Mouse (Mus musculus) kidney, embryonic 14.5 days (tissue): ENCODE results near the gene Mfap5. TPM values are rescaled to one million over a fixed set of nuclear protein-coding genes. Genes with fewer than 3 reads are reported as not detected.
"Not testable (repeated sequence)": the region's sequence is repeated elsewhere in the genome, so short reads cannot be mapped to it uniquely, and the experiment has no call there.

Experiments used
- ATAC-seq: fragments of 200-750 bp; cut with Nextera tagmentation; 2 replicates; pipeline ENCODE4 v1.8.0; 2017; ENCODE audit warnings: moderate number of reproducible peaks, mild to moderate bottlenecking, moderate TSS enrichment, moderate library complexity; ENCODE audit not compliant: low FRiP score, low TSS enrichment
- H3K27ac ChIP-seq: fragments of 300-500 bp; sonication (generic); 2 replicates; pipeline ENCODE4 v1.5.1; 2014; ENCODE audit warnings: low read depth, mild to moderate bottlenecking, low read length, moderate library complexity, mixed read lengths
- H3K27me3 ChIP-seq: fragments of 300-500 bp; sonication (generic); 2 replicates; pipeline ENCODE4 v1.6.1; 2014; ENCODE audit warnings: mild to moderate bottlenecking, low read length; ENCODE audit not compliant: control insufficient read depth, insufficient read depth
- H3K36me3 ChIP-seq: fragments of 300-500 bp; sonication (generic); 2 replicates; pipeline ENCODE4 v1.6.1; 2014; ENCODE audit warnings: low read length, mixed read lengths; ENCODE audit not compliant: control insufficient read depth, insufficient read depth
- H3K4me1 ChIP-seq: fragments of 300-500 bp; sonication (generic); 2 replicates; pipeline ENCODE4 v1.6.1; 2014; ENCODE audit warnings: low read length, mixed read lengths; ENCODE audit not compliant: control insufficient read depth, insufficient read depth
- H3K4me2 ChIP-seq: fragments of 300-500 bp; sonication (generic); replicated peaks from 2 replicates; pipeline ENCODE4 v1.6.1; 2014; ENCODE audit warnings: low read depth, mild to moderate bottlenecking, low read length
- H3K4me3 ChIP-seq: fragments of 300-500 bp; sonication (generic); 2 replicates; pipeline ENCODE4 v1.5.1; 2014; ENCODE audit warnings: mild to moderate bottlenecking, low read length
- H3K9ac ChIP-seq: fragments of 300-500 bp; sonication (generic); 2 replicates; pipeline ENCODE4 v1.6.1; 2014; ENCODE audit warnings: low read depth, mild to moderate bottlenecking, low read length, moderate library complexity
- H3K9me3 ChIP-seq: fragments of 300-500 bp; sonication (generic); 2 replicates; pipeline ENCODE4 v1.6.1; 2016; ENCODE audit warnings: low read length; ENCODE audit not compliant: control insufficient read depth
- WGBS: fragments of 180-500 bp; shearing (Covaris S2); extraction: QIAGEN DNeasy Blood & Tissue Kit; methylation state at CpG from one replicate; pipeline ENCODE4 v1.1.7; 2014; 5-methylcytosine and 5-hydroxymethylcytosine counted together
- polyA plus RNA-seq: library from polyadenylated mRNA; unstranded; fragments of >200 nt; fragmentation: Nextera tagmentation; extraction: Ambion mirVana; gene quantifications from 2 replicates; pipeline ENCODE4 v1.2.1, GENCODE M21; 2014

Mfap5 gene
- 10.4 and 12.8 TPM in 2 replicates for polyA plus RNA-seq

GRCm38 (mm10) chr6:122505545-122505944, at the start of gene Mfap5:
Gene Mfap5 (plus strand): TSS chr6:122505845.
- Histone ChIP-seq H3K4me2 (no peak within 1 kb of the TSS), H3K4me3 (no peak within 1 kb of the TSS), H3K9me3 (no peaks in the 10 kb centered on the region), H3K36me3 (no peaks in the 10 kb centered on the region), H3K9ac (no peak within 1 kb of the TSS), H3K27me3 (no peaks in the 10 kb centered on the region), H3K4me1 (no peaks in the 10 kb centered on the region), H3K27ac (no peak within 1 kb of the TSS)
- no peak for ATAC-seq
- WGBS: 89% methylated on average over 3 of the region's 3 CpGs

- Histone ChIP-seq H3K4me3 (no peak overlapping the region), H3K9ac (no peak overlapping the region), H3K36me3 (peaks cover 43% of the 10 kb centered on the region; the same call in 1 of the 2 replicates), H3K27me3 (no peaks in the 10 kb centered on the region), H3K4me1 (no peaks in the 10 kb centered on the region), H3K9me3 (no peaks in the 10 kb centered on the region), H3K27ac (no peak overlapping the region), H3K4me2 (no peak overlapping the region)
- no peak for ATAC-seq
- WGBS: 89% methylated on average over 8 of the region's 8 CpGs
Measured at GRCm38 (mm10) chr6:122458946-122459693, 46.5 kb upstream of the Mfap5 start.

GRCm38 (mm10) chr6:122466092-122466713, 39.4 kb upstream of the Mfap5 start:
- H3K4me3 ChIP-seq: no peak overlapping the region
- no peak overlapping the region for H3K9ac ChIP-seq
- no peaks in the 10 kb centered on the region for H3K9me3 ChIP-seq
- no peak overlapping the region for H3K27ac ChIP-seq
- H3K36me3 ChIP-seq: peaks cover 38% of the 10 kb centered on the region; the same call in 1 of the 2 replicates
- ATAC-seq: no peak
- no peaks in the 10 kb centered on the region for H3K27me3 ChIP-seq
- H3K4me2 ChIP-seq: no peak overlapping the region
- no peaks in the 10 kb centered on the region for H3K4me1 ChIP-seq
- whole genome bisulfite sequencing: 89% methylated on average over 3 of the region's 3 CpGs

GRCm38 (mm10) chr6:122469030-122469640, 36.5 kb upstream of the Mfap5 start:
- no peak overlapping the region for H3K4me3 ChIP-seq
- no peaks in the 10 kb centered on the region for H3K9me3 ChIP-seq
- H3K4me2 ChIP-seq: no peak overlapping the region
- no peaks in the 10 kb centered on the region for H3K4me1 ChIP-seq
- H3K27ac ChIP-seq: no peak overlapping the region
- H3K27me3 ChIP-seq: no peaks in the 10 kb centered on the region
- WGBS: 92% methylated on average over 15 of the region's 15 CpGs
- H3K9ac ChIP-seq: no peak overlapping the region
- no peak for ATAC-seq
- peaks cover 26% of the 10 kb centered on the region; the same call in 1 of the 2 replicates for H3K36me3 ChIP-seq

GRCm38 (mm10) chr6:122470240-122470639, 35.4 kb upstream of the Mfap5 start:
- no peak overlapping the region for H3K4me3 ChIP-seq
- H3K9ac ChIP-seq: no peak overlapping the region
- no peaks in the 10 kb centered on the region for H3K27me3 ChIP-seq
- H3K36me3 ChIP-seq: peaks cover 25% of the 10 kb centered on the region; the same call in 1 of the 2 replicates
- no peaks in the 10 kb centered on the region for H3K4me1 ChIP-seq
- no peak for ATAC-seq
- no peak overlapping the region for H3K4me2 ChIP-seq
- 91% methylated on average over 2 of the region's 2 CpGs for WGBS
- no peaks in the 10 kb centered on the region for H3K9me3 ChIP-seq
- no peak overlapping the region for H3K27ac ChIP-seq

GRCm38 (mm10) chr6:122471461-122471860, 34.2 kb upstream of the Mfap5 start:
- H3K4me1 ChIP-seq, H3K27ac ChIP-seq, H3K9me3 ChIP-seq, H3K9ac ChIP-seq, H3K4me3 ChIP-seq, H3K27me3 ChIP-seq, H3K4me2 ChIP-seq, ATAC-seq: not testable (repeated sequence)
- 86% methylated on average over 3 of the region's 3 CpGs for WGBS
- H3K36me3 ChIP-seq: peaks cover 20% of the 10 kb centered on the region; the same call in 1 of the 2 replicates

GRCm38 (mm10) chr6:122478062-122478461, 27.6 kb upstream of the Mfap5 start:
- H3K36me3 ChIP-seq: no peaks in the 10 kb centered on the region
- H3K9me3 ChIP-seq: no peaks in the 10 kb centered on the region
- H3K27me3 ChIP-seq: no peaks in the 10 kb centered on the region
- no peak overlapping the region for H3K4me2 ChIP-seq
- H3K4me1 ChIP-seq: no peaks in the 10 kb centered on the region
- no peak for ATAC-seq
- no peak overlapping the region for H3K9ac ChIP-seq
- H3K27ac ChIP-seq: no peak overlapping the region
- no peak overlapping the region for H3K4me3 ChIP-seq
- 82% methylated on average over 3 of the region's 3 CpGs for WGBS

GRCm38 (mm10) chr6:122485401-122486296, 20.0 kb upstream of the Mfap5 start:
- Histone ChIP-seq H3K4me1 (no peaks in the 10 kb centered on the region), H3K36me3 (no peaks in the 10 kb centered on the region), H3K9ac (peak overlapping the region; percentile 73), H3K4me2 (peak overlapping the region; percentile 77), H3K27ac (peak overlapping the region; percentile 47; the same call in 1 of the 2 replicates), H3K27me3 (no peaks in the 10 kb centered on the region), H3K4me3 (peak overlapping the region; percentile 73), H3K9me3 (no peaks in the 10 kb centered on the region)
- 2% methylated on average over 49 of the region's 91 CpGs for WGBS
- ATAC-seq: peak; percentile 77
